Mouse (Mus musculus): ENCODE measurements around the gene Sytl2. TPM values are rescaled to one million over a fixed set of nuclear protein-coding genes. Genes with fewer than 3 reads are reported as not detected.

The Sytl2 gene
- polyA plus RNA-seq, 1 experiment from 2014 or later = 0.95 TPM

DNA sequence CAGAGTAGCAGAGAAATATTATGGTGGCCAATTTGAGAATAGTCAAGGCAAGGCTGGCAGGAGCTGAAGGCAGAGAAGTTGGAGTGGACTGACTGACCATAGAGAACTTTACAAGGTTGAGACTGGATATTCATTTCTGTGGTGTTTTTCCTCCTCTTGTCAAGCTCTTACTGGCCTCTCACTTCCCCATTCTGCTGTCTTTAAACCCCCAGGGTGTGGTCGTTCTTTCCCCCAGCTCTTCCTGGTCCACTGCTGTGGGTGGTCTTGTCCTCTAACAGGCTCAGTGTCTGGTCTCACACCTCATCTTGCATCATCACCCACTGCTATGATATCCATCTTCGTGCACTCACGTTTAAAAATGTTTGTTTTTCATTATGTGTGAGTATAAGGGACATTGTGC, 11.4 kb downstream of the Sytl2 start:
- Histone ChIP-seq H3K27me3 (replicated peaks) (no peaks in the 10 kb centered on the region), H3K9ac (no peak overlapping the region), H3K4me3 (no peak overlapping the region), H3K36me3 (no peaks in the 10 kb centered on the region), H3K4me1 (no peaks in the 10 kb centered on the region), H3K27ac (no peak overlapping the region), H3K9me3 (replicated peaks) (no peaks in the 10 kb centered on the region), H3K4me2 (no peak overlapping the region)
- 15% methylated on average over 3 of the region's 3 CpGs for WGBS (ENCODE audit: insufficient replicate concordance)
- ATAC-seq = no peak

DNA sequence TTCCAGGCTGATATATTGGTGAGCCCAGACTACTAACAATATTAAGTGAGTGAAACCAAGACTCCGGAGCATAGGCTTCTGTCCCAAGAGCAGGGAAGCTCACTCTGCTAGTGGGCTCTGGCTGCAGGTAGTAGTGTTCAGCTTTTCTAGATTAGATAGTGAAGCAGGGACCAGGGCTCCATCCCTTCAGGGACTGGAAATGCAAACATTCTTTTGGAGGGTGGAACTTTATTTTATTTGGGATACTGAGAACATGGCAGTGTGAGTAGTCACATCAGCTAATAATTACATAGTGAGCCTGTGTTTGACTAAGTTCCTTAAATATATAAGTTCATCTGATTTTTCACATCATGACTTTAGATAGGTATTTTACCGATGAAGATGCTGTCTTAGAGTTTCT, 14.8 kb downstream of the Sytl2 start:
- no peak overlapping the region for H3K4me2 ChIP-seq

DNA sequence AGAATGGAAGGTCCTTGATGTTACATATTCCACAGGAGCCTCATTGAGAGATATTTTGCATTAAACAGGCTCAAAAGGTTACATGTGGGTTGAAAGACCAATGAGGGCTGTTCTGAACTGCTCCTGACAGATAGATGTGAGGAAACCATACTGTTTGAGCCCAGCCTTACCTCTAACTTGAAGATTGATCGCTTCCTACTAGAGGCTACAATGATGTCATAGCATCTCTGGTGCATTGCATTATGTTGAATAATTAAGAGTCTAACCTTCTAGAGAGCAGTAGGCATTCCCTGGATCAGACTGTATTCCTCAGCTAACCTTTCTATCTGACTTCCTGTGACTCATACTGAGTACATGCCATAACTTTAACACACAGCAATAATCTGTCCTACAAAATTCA, 17.4 kb downstream of the Sytl2 start:
- no peak for ATAC-seq
- no peak overlapping the region for H3K27ac ChIP-seq
- WGBS (ENCODE audit: insufficient replicate concordance) = 57% methylated on average over 1 of the region's 1 CpGs
- H3K27me3 ChIP-seq (replicated peaks) = no peaks in the 10 kb centered on the region
- no peak overlapping the region for H3K4me3 ChIP-seq
- H3K36me3 ChIP-seq = no peaks in the 10 kb centered on the region
- H3K4me2 ChIP-seq = no peak overlapping the region
- H3K9ac ChIP-seq = no peak overlapping the region
- no peaks in the 10 kb centered on the region for H3K9me3 ChIP-seq (replicated peaks)
- H3K4me1 ChIP-seq = no peaks in the 10 kb centered on the region

More for the DNA sequence above, 14.8 kb downstream of the Sytl2 start:
- Histone ChIP-seq H3K27ac (no peak overlapping the region), H3K36me3 (no peaks in the 10 kb centered on the region), H3K4me1 (no peaks in the 10 kb centered on the region), H3K9ac (no peak overlapping the region), H3K27me3 (replicated peaks) (no peaks in the 10 kb centered on the region), H3K4me3 (no peak overlapping the region), H3K9me3 (replicated peaks) (no peaks in the 10 kb centered on the region)
- 76% methylated on average over 2 of the region's 2 CpGs for WGBS (ENCODE audit: insufficient replicate concordance)
- ATAC-seq = no peak

DNA sequence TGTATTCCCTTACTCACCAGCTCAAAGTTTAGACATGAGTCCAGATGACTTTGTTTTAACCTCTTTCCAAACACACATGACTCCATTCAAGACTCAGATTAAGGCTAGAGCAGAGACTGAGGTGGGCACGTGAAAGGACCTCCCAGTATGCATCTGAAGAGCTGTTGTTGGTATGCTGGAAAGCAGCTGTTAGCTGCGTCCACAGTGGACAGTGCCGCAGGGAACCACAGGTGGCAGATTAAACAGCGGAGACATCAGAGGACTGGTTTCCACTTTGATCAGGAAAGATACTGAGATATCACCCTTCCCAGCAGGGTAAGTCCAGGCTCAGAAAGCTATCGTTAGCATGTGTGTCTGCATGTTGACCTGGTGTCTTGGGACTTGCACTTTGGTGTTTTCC, 18.1 kb downstream of the Sytl2 start:
- Histone ChIP-seq H3K4me3 (no peak overlapping the region), H3K9me3 (replicated peaks) (no peaks in the 10 kb centered on the region), H3K27ac (no peak overlapping the region), H3K4me2 (no peak overlapping the region), H3K27me3 (replicated peaks) (no peaks in the 10 kb centered on the region), H3K9ac (no peak overlapping the region), H3K4me1 (no peaks in the 10 kb centered on the region), H3K36me3 (no peaks in the 10 kb centered on the region)
- WGBS (ENCODE audit: insufficient replicate concordance) = 57% methylated on average over 5 of the region's 5 CpGs
- no peak for ATAC-seq

DNA sequence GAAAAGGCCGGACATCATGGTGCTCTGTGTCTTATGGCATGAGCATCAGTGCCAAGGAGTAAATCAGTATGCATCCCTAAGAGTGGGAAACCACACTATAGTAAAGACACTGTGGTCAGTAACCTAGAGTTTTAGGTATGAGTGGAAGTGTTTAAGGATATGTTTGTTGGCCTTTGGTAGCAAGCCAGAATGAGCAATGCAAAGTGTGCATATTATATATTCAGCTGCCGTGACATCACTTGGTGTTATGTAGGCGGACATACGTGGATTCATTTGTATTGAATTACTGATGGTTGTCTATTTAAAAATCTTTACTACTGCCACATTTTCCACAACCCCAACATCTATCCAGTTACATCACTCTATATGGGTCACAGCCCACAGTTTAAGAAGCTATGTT, 23.1 kb downstream of the Sytl2 start:
- no peak overlapping the region for H3K4me3 ChIP-seq
- no peaks in the 10 kb centered on the region for H3K4me1 ChIP-seq
- no peaks in the 10 kb centered on the region for H3K27me3 ChIP-seq (replicated peaks)
- no peaks in the 10 kb centered on the region for H3K36me3 ChIP-seq
- 74% methylated on average over 4 of the region's 4 CpGs for WGBS (ENCODE audit: insufficient replicate concordance)
- no peak overlapping the region for H3K27ac ChIP-seq
- no peak for ATAC-seq
- H3K4me2 ChIP-seq = no peak overlapping the region
- H3K9me3 ChIP-seq (replicated peaks) = no peaks in the 10 kb centered on the region
- H3K9ac ChIP-seq = no peak overlapping the region

DNA sequence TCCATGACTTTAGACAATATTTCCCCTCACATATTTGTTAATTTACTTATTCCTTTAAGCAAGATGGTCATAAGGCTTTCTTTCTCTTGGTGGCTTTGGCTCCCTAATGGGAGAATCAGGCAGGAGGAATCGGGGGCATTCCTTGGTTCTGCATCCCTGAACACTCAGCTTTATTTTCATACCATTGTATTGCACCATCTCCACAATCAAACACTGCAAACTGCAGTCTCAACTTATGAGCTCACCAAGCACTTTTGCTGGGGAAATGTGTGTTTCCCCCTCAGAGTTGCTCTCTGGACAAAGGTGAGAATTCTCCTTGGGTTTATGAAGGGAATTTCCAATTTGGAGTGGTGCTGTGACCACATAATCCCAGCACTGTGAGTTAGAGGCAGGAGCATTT, 28.1 kb downstream of the Sytl2 start:
- WGBS (ENCODE audit: insufficient replicate concordance) = 50% methylated on average over 1 of the region's 1 CpGs
- ATAC-seq = no peak

DNA sequence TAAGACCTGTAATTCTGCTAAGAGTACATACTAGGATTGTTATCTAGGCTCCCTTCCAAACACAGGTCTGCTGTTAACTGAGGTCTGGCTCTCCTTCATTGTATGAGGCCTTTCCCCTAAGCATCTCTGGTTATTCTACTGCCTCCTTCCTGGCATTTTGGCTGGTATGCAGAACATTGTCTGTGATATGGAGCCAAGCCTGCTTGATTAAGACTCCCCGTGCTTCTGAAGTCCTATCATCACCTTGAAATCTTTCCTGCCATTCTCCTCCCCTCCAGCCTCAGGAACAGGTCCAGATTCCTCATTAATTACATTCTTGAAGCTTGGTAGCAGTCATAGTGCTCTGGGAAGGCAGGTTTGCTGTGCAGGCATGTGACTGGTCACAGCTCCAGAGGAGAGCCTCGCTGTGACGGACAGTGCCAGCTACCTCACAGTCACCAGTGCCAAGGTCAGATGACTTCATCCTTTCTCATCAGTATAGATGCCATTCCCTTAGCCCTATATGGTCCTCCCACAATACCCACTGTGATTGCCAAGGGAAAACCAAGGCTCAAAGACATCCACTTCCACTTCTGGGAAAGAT, 30.5 kb downstream of the Sytl2 start:
- no peak overlapping the region for H3K4me2 ChIP-seq
- no peak overlapping the region for H3K4me3 ChIP-seq
- H3K4me1 ChIP-seq = no peaks in the 10 kb centered on the region
- H3K9ac ChIP-seq = no peak overlapping the region
- no peak for ATAC-seq
- no peaks in the 10 kb centered on the region for H3K9me3 ChIP-seq (replicated peaks)
- H3K36me3 ChIP-seq = no peaks in the 10 kb centered on the region
- H3K27ac ChIP-seq = no peak overlapping the region
- WGBS (ENCODE audit: insufficient replicate concordance) = 52% methylated on average over 3 of the region's 3 CpGs
- no peaks in the 10 kb centered on the region for H3K27me3 ChIP-seq (replicated peaks)

More for the DNA sequence above, 28.1 kb downstream of the Sytl2 start:
- Histone ChIP-seq H3K9ac (no peak overlapping the region), H3K27me3 (replicated peaks) (no peaks in the 10 kb centered on the region), H3K36me3 (no peaks in the 10 kb centered on the region), H3K9me3 (replicated peaks) (no peaks in the 10 kb centered on the region), H3K4me3 (no peak overlapping the region), H3K4me1 (no peaks in the 10 kb centered on the region), H3K4me2 (no peak overlapping the region), H3K27ac (no peak overlapping the region)

DNA sequence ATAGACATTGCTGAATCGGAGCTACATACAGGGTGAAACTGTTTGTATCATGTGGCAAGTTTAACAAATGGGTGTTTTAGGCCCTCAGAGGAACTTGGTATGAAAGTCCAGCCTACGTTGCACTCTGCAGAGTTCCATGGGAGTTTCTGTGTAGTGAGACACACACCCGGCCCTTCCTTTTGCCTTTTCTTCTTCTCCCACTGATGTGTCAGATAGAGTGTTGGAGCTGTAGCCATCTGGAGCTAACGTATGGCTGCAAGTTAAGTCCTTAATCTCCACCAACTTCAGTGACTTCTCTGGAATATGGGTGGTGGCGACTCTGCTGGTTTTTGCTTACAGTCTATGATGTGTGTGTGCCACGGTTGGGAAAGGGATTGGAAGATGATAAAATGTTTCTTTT, 32.3 kb downstream of the Sytl2 start:
- Histone ChIP-seq H3K36me3 (no peaks in the 10 kb centered on the region), H3K27me3 (replicated peaks) (no peaks in the 10 kb centered on the region), H3K27ac (no peak overlapping the region), H3K4me3 (no peak overlapping the region), H3K4me2 (no peak overlapping the region), H3K9me3 (replicated peaks) (no peaks in the 10 kb centered on the region), H3K4me1 (no peaks in the 10 kb centered on the region), H3K9ac (no peak overlapping the region)
- ATAC-seq = no peak
- 56% methylated on average over 6 of the region's 6 CpGs for WGBS (ENCODE audit: insufficient replicate concordance)

DNA sequence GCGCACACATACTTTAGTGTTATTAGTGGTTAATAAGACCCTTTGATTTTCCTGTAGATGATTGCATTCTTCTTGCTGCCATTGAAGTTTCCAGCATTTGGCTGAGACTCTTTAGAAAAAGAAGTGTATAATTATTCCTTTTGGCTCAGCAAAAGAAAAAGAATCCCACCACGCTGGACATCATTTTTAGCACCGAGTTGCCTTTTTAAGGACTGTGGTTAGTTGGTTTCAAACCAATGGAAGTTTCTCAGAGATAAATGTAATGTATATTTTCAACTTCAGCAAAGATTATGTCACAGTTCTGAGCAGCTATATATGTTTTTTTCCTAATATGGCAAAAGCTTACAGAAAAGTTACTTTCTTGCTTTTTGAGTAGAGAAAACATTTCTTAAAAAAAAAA, 32.8 kb downstream of the Sytl2 start:
- no peaks in the 10 kb centered on the region for H3K36me3 ChIP-seq
- no peaks in the 10 kb centered on the region for H3K9me3 ChIP-seq (replicated peaks)

DNA sequence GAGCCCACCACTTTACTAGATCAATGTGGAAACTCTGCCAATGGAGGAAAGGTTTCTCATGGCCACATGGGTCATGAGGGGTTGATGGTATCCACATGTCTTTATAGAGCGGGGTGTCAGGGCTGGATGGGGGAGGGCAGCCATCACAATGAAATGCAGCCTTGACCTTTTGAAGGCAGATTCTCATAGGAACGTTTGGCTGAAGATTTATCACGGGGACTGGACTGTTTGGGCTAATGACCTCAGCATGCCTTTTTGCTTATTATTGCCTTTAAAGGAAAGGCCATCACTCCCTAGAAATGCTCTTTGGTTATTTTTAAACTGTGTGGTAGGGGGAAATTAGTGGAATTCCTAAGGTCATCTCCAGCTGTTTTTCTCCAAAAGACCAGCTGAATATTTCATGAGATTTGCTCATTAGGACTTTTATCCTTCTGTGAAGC, 33.7 kb downstream of the Sytl2 start:
- Histone ChIP-seq H3K9me3 (replicated peaks) (no peaks in the 10 kb centered on the region), H3K4me3 (no peak overlapping the region), H3K4me2 (no peak overlapping the region), H3K27ac (no peak overlapping the region), H3K36me3 (no peaks in the 10 kb centered on the region), H3K27me3 (replicated peaks) (no peaks in the 10 kb centered on the region), H3K9ac (no peak overlapping the region), H3K4me1 (no peaks in the 10 kb centered on the region)
- ATAC-seq = no peak
- WGBS (ENCODE audit: insufficient replicate concordance) = 43% methylated on average over 3 of the region's 3 CpGs

More for the DNA sequence above, 32.8 kb downstream of the Sytl2 start:
- Histone ChIP-seq H3K4me1 (no peaks in the 10 kb centered on the region), H3K27me3 (replicated peaks) (no peaks in the 10 kb centered on the region), H3K27ac (no peak overlapping the region), H3K4me2 (no peak overlapping the region), H3K9ac (no peak overlapping the region), H3K4me3 (no peak overlapping the region)
- ATAC-seq = no peak
- WGBS (ENCODE audit: insufficient replicate concordance) = 76% methylated on average over 3 of the region's 3 CpGs

DNA sequence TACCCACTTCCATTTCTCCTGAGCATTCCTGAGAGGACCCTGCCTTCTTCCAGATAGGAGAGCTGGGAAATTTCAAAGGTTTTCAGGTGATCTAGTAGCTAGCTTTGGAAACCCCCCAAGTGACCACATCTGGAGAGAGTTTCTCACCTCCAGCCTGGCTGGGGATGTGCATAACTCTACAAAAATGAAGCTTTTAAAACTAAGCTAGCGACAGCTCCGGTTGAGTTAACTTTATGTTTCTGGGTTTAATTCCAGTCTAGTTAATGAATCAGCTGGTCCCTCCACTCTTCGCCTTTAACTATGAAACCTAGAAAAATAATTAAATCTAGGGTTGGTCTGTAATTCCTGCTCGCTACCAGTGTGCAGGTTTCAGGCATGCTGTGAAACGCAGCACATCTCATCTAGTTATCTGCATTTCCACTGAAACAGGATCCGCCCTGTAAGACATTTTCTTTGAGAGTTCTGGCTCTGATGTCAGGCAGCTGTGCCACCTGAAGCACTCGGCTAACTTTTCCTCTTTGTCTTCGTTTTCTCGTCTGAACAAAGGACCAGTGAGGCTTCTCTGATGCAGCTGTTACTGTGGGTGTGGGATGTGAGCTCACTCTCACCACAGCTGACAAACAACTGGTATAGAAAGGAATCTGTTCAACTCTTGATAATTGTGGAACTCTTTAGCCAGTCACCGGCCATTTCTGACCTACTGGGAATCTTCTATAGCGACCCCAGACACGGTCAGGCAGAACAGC, 39.3 kb downstream of the Sytl2 start:
- ATAC-seq = no peak
- WGBS (ENCODE audit: insufficient replicate concordance) = 67% methylated on average over 12 of the region's 12 CpGs
- Histone ChIP-seq H3K27ac (no peak overlapping the region), H3K27me3 (replicated peaks) (no peaks in the 10 kb centered on the region), H3K4me2 (no peak overlapping the region), H3K9ac (no peak overlapping the region), H3K36me3 (no peaks in the 10 kb centered on the region), H3K9me3 (replicated peaks) (no peaks in the 10 kb centered on the region), H3K4me1 (no peaks in the 10 kb centered on the region), H3K4me3 (no peak overlapping the region)

DNA sequence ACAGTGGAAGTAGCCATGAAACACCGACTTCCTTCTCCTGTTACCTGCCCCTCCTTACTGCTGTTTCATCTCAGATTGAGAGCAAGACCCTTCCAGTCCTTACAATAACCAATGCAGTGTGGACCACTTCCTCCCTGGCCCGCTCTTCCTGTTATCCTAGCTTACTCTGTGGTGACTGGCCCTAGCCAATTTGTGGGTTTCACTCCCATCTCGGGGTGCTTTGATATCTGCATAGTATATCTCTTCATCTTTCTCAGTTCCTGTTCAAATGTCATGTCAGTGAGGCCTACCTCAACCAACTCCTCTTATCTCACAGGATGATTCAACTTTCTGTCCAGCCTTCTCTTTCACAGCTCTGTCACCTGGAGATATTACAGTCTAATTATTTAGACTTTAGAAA, 42.9 kb downstream of the Sytl2 start:
- Histone ChIP-seq H3K27me3 (replicated peaks) (no peaks in the 10 kb centered on the region), H3K9me3 (replicated peaks) (no peaks in the 10 kb centered on the region)

More for the DNA sequence above, 42.9 kb downstream of the Sytl2 start:
- no peaks in the 10 kb centered on the region for H3K4me1 ChIP-seq
- H3K36me3 ChIP-seq = no peaks in the 10 kb centered on the region
- H3K4me3 ChIP-seq = no peak overlapping the region
- no peak overlapping the region for H3K9ac ChIP-seq
- H3K4me2 ChIP-seq = no peak overlapping the region
- ATAC-seq = no peak
- no peak overlapping the region for H3K27ac ChIP-seq
- 26% methylated on average over 3 of the region's 3 CpGs for WGBS (ENCODE audit: insufficient replicate concordance)

All from liver, embryonic 12.5 days (tissue).